Mouse (Mus musculus) kidney, adult 2 months (tissue): Measurements from ENCODE around the gene Amn1.

Experiments
- CTCF ChIP-seq: fragments of 200-500 bp; conservative IDR thresholded peaks from 2 replicates; pipeline ENCODE4 v1.5.1; 2011; ENCODE audit warnings: low read depth, mild to moderate bottlenecking, control low read depth, low read length, moderate library complexity, mixed read lengths; ENCODE audit not compliant: insufficient read depth, insufficient read length
- POLR2A ChIP-seq: fragments of 200-500 bp; IDR thresholded peaks from one replicate; pipeline ENCODE4 v1.6.1; 2011; ENCODE audit warnings: low read depth, low read length, control low read depth

DNA sequence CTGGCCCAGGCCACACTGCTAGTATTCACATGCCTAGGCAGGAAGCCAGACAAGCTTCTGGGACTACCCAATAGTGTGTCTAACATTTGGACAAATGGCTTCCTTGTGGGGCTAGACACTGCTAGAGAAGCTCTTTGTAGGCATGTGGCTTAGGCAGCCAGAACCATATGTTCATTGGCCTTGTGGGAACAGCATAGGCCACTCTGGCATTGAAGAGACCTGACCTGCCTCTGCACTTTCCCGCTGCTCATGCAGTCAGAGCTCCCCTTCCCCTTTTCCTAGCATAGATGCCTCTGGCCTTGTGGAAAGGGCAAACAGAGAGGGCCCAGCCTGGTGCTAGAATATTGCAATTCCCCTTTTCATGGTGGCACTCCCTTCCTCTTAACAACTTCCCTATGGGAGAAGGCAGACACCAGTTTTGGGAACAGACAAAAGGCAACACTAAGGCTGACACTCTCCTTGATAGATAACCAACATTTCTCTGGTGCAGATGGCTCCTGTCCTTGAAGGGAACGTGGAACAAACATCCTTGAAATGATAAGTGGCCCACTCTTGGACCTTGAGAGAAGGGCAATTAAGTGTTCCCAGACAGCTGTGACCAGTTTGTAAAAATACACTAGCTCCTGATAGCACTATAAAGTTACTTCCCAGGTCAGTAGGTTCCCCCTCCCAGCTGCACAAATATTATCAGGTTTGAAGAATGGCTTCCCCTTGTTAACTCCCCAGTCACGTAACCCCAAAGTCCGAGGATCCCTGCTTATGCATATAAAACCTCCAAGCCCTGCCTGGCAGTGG is 14.5 kb downstream of the Amn1 start:
- TF ChIP-seq CTCF (no peak), POLR2A (no peak)
